ENCODE assay signal across 21 mouse cellular contexts in the genomic region with DNA sequence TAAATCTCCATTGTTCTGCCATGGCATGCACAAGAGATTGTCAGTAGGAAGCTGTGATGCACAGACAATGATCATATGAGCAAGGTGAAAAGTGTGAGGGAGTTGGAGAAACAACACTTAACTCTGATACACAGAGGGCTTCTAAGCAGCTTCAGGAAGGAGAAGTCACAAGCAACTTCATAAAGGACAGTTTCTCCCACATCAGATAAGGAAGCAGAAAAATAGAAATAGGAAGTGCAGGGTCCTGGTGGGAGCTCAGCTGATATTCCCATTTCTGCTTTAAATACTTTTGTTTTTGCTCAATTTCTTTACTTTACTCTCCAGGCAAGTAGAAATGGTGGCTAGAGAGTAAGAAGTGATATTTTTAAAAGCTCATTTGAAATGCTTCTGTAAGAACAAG.
"Had no signal": no experiment of that assay in that cellular context is flagged by ENCODE, and none has a peak within 500 bp of the region (broad histone marks: within the 10 kb centered on the region; RNA-seq: fewer than 3 reads in every experiment).

No protein-coding gene starts in this region.

- DNase-seq: kidney, adult 18-20 months; kidney, adult 9 months; kidney, postnatal 14 days; kidney, postnatal 4 days; layer of hippocampus, postnatal 36 days; lung, adult 18-20 months; lung, postnatal 14 days; retina, postnatal 1 day; right cerebral cortex, postnatal 25 days; spleen, adult 18-20 months; thymus, adult 18-20 months; thymus, postnatal 36 days had no signal

- H3K27ac ChIP-seq: left cerebral cortex, adult 2 months; liver, embryonic 12.5 days; liver, embryonic 15.5 days; lung, embryonic 15.5 days; midbrain, embryonic 12.5 days; neural tube, embryonic 13.5 days; stomach, embryonic 15.5 days had no signal

- H3K4me3 ChIP-seq: left cerebral cortex, adult 2 months; liver, embryonic 12.5 days; liver, embryonic 15.5 days; lung, embryonic 15.5 days; midbrain, embryonic 12.5 days; myocyte; neural tube, embryonic 13.5 days; stomach, embryonic 15.5 days had no signal

- H3K36me3 ChIP-seq: liver, embryonic 12.5 days; liver, embryonic 15.5 days; lung, embryonic 15.5 days; midbrain, embryonic 12.5 days; neural tube, embryonic 13.5 days; stomach, embryonic 15.5 days had no signal

- ATAC-seq: liver, embryonic 12.5 days; midbrain, embryonic 16.5 days had no signal

- H3K4me1 ChIP-seq: liver, embryonic 12.5 days; liver, embryonic 15.5 days; lung, embryonic 15.5 days; midbrain, embryonic 12.5 days; neural tube, embryonic 13.5 days; stomach, embryonic 15.5 days had no signal
